Mouse (Mus musculus): ENCODE measurements at regions not wholly inside any gene's neighbourhood (a gene's known extent, or its start where the extent isn't known, plus 50 kb on each side); places are given as distances from the start of the nearest gene placed in this dataset.
A peak's percentile ranks its signal among the peaks of the same experiment; 100 is the strongest.

GRCm38 (mm10) chr16:46735140-46735539 is 236.8 kb upstream of the Nectin3 start:
- H3K27ac ChIP-seq: no peak overlapping the region
- no peak for DNase-seq (ENCODE audit: extremely low spot score, low spot score)
- no peaks in the 10 kb centered on the region for H3K36me3 ChIP-seq (replicated peaks)
- H3K4me3 ChIP-seq: no peak overlapping the region
- 82% methylated on average over 4 of the region's 4 CpGs for WGBS
- H3K4me1 ChIP-seq: no peaks in the 10 kb centered on the region
- H3K9me3 ChIP-seq: no peaks in the 10 kb centered on the region
- H3K27me3 ChIP-seq (ENCODE audit: poor library complexity, severe bottlenecking): no peaks in the 10 kb centered on the region

- Histone ChIP-seq H3K9me3 (no peaks in the 10 kb centered on the region), H3K27ac (no peak overlapping the region), H3K4me3 (no peak overlapping the region), H3K27me3 (ENCODE audit: poor library complexity, severe bottlenecking) (no peaks in the 10 kb centered on the region), H3K4me1 (no peaks in the 10 kb centered on the region), H3K36me3 (replicated peaks) (no peaks in the 10 kb centered on the region)
- no peak for DNase-seq (ENCODE audit: extremely low spot score, low spot score)
- 89% methylated on average over 3 of the region's 3 CpGs for WGBS
Observed at GRCm38 (mm10) chr16:46728424-46728823, 230.1 kb upstream of the Nectin3 start.

- WGBS: 94% methylated on average over 4 of the region's 4 CpGs
- Histone ChIP-seq H3K4me1 (no peaks in the 10 kb centered on the region), H3K27me3 (ENCODE audit: poor library complexity, severe bottlenecking) (no peaks in the 10 kb centered on the region), H3K27ac (no peak overlapping the region), H3K4me3 (no peak overlapping the region), H3K9me3 (no peaks in the 10 kb centered on the region), H3K36me3 (replicated peaks) (no peaks in the 10 kb centered on the region)
- DNase-seq (ENCODE audit: extremely low spot score, low spot score): no peak
Observed at GRCm38 (mm10) chr16:46723660-46724059, 225.3 kb upstream of the Nectin3 start.

GRCm38 (mm10) chr16:46679787-46680186 is 181.5 kb upstream of the Nectin3 start:
- H3K4me3 ChIP-seq: no peak overlapping the region
- no peak overlapping the region for H3K27ac ChIP-seq
- DNase-seq (ENCODE audit: extremely low spot score, low spot score): no peak
- WGBS: 89% methylated on average over 3 of the region's 3 CpGs
- no peaks in the 10 kb centered on the region for H3K9me3 ChIP-seq
- no peaks in the 10 kb centered on the region for H3K27me3 ChIP-seq (ENCODE audit: poor library complexity, severe bottlenecking)
- H3K4me1 ChIP-seq: no peaks in the 10 kb centered on the region
- H3K36me3 ChIP-seq (replicated peaks): no peaks in the 10 kb centered on the region

- 55% methylated on average over 3 of the region's 3 CpGs for WGBS
- no peak for DNase-seq (ENCODE audit: extremely low spot score, low spot score)
- Histone ChIP-seq H3K36me3 (replicated peaks) (no peaks in the 10 kb centered on the region), H3K4me1 (peaks cover 15% of the 10 kb centered on the region), H3K9me3 (no peaks in the 10 kb centered on the region), H3K27ac (no peak overlapping the region), H3K4me3 (no peak overlapping the region), H3K27me3 (ENCODE audit: poor library complexity, severe bottlenecking) (no peaks in the 10 kb centered on the region)
Observed at GRCm38 (mm10) chr16:46669590-46669989, 171.3 kb upstream of the Nectin3 start.

- Histone ChIP-seq H3K4me1 (peaks cover 14% of the 10 kb centered on the region), H3K36me3 (replicated peaks) (no peaks in the 10 kb centered on the region), H3K27me3 (ENCODE audit: poor library complexity, severe bottlenecking) (no peaks in the 10 kb centered on the region), H3K9me3 (no peaks in the 10 kb centered on the region), H3K27ac (no peak overlapping the region), H3K4me3 (no peak overlapping the region)
- no peak for DNase-seq (ENCODE audit: extremely low spot score, low spot score)
- 86% methylated on average over 3 of the region's 3 CpGs for WGBS
Observed at GRCm38 (mm10) chr16:46665566-46665965, 167.2 kb upstream of the Nectin3 start.

- DNase-seq (ENCODE audit: extremely low spot score, low spot score): no peak
- 90% methylated on average over 4 of the region's 4 CpGs for WGBS
- no peaks in the 10 kb centered on the region for H3K9me3 ChIP-seq
- H3K27me3 ChIP-seq (ENCODE audit: poor library complexity, severe bottlenecking): no peaks in the 10 kb centered on the region
- no peak overlapping the region for H3K27ac ChIP-seq
- no peaks in the 10 kb centered on the region for H3K36me3 ChIP-seq (replicated peaks)
- H3K4me3 ChIP-seq: no peak overlapping the region
- no peaks in the 10 kb centered on the region for H3K4me1 ChIP-seq
Observed at GRCm38 (mm10) chr16:46663008-46663407, 164.7 kb upstream of the Nectin3 start.

GRCm38 (mm10) chr16:46655041-46655440 is 156.7 kb upstream of the Nectin3 start:
- no peak overlapping the region for H3K27ac ChIP-seq
- no peak for DNase-seq (ENCODE audit: extremely low spot score, low spot score)
- H3K36me3 ChIP-seq (replicated peaks): no peaks in the 10 kb centered on the region
- H3K27me3 ChIP-seq (ENCODE audit: poor library complexity, severe bottlenecking): no peaks in the 10 kb centered on the region
- no peaks in the 10 kb centered on the region for H3K4me1 ChIP-seq
- H3K4me3 ChIP-seq: no peak overlapping the region
- no peaks in the 10 kb centered on the region for H3K9me3 ChIP-seq
- WGBS: 93% methylated on average over 4 of the region's 4 CpGs

- Histone ChIP-seq H3K4me3 (no peak overlapping the region), H3K27me3 (ENCODE audit: poor library complexity, severe bottlenecking) (no peaks in the 10 kb centered on the region), H3K9me3 (no peaks in the 10 kb centered on the region), H3K4me1 (peaks cover 8% of the 10 kb centered on the region), H3K36me3 (replicated peaks) (no peaks in the 10 kb centered on the region), H3K27ac (peak overlapping the region; percentile 66; the same call in 1 of the 2 replicates)
- no peak for DNase-seq (ENCODE audit: extremely low spot score, low spot score)
- WGBS: 10% methylated on average over 2 of the region's 2 CpGs
Observed at GRCm38 (mm10) chr16:46625807-46626206, 127.5 kb upstream of the Nectin3 start.

GRCm38 (mm10) chr16:46623246-46623645 is 124.9 kb upstream of the Nectin3 start:
- H3K36me3 ChIP-seq (replicated peaks): no peaks in the 10 kb centered on the region

GRCm38 (mm10) chr16:46619871-46620270 is 121.5 kb upstream of the Nectin3 start:
- H3K27me3 ChIP-seq (ENCODE audit: poor library complexity, severe bottlenecking): no peaks in the 10 kb centered on the region
- DNase-seq (ENCODE audit: extremely low spot score, low spot score): no peak
- H3K36me3 ChIP-seq (replicated peaks): no peaks in the 10 kb centered on the region
- no peaks in the 10 kb centered on the region for H3K9me3 ChIP-seq
- no peak overlapping the region for H3K4me3 ChIP-seq
- WGBS: 94% methylated on average over 2 of the region's 2 CpGs
- peaks cover 4% of the 10 kb centered on the region; the same call in 1 of the 2 replicates for H3K4me1 ChIP-seq
- H3K27ac ChIP-seq: no peak overlapping the region

More at GRCm38 (mm10) chr16:46623246-46623645, 124.9 kb upstream of the Nectin3 start:
- DNase-seq (ENCODE audit: extremely low spot score, low spot score): no peak
- no peak overlapping the region for H3K27ac ChIP-seq
- no peaks in the 10 kb centered on the region for H3K9me3 ChIP-seq
- WGBS: 88% methylated on average over 1 of the region's 1 CpGs
- H3K4me1 ChIP-seq: peaks cover 8% of the 10 kb centered on the region
- no peak overlapping the region for H3K4me3 ChIP-seq
- H3K27me3 ChIP-seq (ENCODE audit: poor library complexity, severe bottlenecking): no peaks in the 10 kb centered on the region

GRCm38 (mm10) chr16:46617544-46618335 is 119.4 kb upstream of the Nectin3 start:
- H3K27ac ChIP-seq: no peak overlapping the region
- WGBS: 72% methylated on average over 13 of the region's 13 CpGs

GRCm38 (mm10) chr16:46616606-46617005 is 118.3 kb upstream of the Nectin3 start:
- no peak overlapping the region for H3K27ac ChIP-seq
- H3K4me3 ChIP-seq: no peak overlapping the region
- H3K4me1 ChIP-seq: peaks cover 6% of the 10 kb centered on the region
- H3K27me3 ChIP-seq (ENCODE audit: poor library complexity, severe bottlenecking): no peaks in the 10 kb centered on the region
- H3K36me3 ChIP-seq (replicated peaks): no peaks in the 10 kb centered on the region
- DNase-seq (ENCODE audit: extremely low spot score, low spot score): no peak
- H3K9me3 ChIP-seq: no peaks in the 10 kb centered on the region

More at GRCm38 (mm10) chr16:46617544-46618335, 119.4 kb upstream of the Nectin3 start:
- Histone ChIP-seq H3K27me3 (ENCODE audit: poor library complexity, severe bottlenecking) (no peaks in the 10 kb centered on the region), H3K4me3 (no peak overlapping the region), H3K4me1 (peaks cover 4% of the 10 kb centered on the region; the same call in 1 of the 2 replicates), H3K36me3 (replicated peaks) (no peaks in the 10 kb centered on the region), H3K9me3 (no peaks in the 10 kb centered on the region)
- no peak for DNase-seq (ENCODE audit: extremely low spot score, low spot score)
